Mouse (Mus musculus) bone marrow, adult 2 months (tissue): Measurements from ENCODE around the gene Wdr45.

ENCODE experiments used
- CTCF ChIP-seq: fragments of 200-500 bp; IDR thresholded peaks from 2 replicates; pipeline ENCODE4 v1.5.1; 2011; ENCODE audit warnings: low read length, control low read depth; ENCODE audit not compliant: control insufficient read depth, insufficient read depth
- POLR2A ChIP-seq: fragments of 200-500 bp; IDR thresholded peaks from 2 replicates; pipeline ENCODE4 v1.6.1; 2011; ENCODE audit warnings: low read depth, mild to moderate bottlenecking, control low read depth, low read length, borderline replicate concordance; ENCODE audit not compliant: control insufficient read depth

DNA sequence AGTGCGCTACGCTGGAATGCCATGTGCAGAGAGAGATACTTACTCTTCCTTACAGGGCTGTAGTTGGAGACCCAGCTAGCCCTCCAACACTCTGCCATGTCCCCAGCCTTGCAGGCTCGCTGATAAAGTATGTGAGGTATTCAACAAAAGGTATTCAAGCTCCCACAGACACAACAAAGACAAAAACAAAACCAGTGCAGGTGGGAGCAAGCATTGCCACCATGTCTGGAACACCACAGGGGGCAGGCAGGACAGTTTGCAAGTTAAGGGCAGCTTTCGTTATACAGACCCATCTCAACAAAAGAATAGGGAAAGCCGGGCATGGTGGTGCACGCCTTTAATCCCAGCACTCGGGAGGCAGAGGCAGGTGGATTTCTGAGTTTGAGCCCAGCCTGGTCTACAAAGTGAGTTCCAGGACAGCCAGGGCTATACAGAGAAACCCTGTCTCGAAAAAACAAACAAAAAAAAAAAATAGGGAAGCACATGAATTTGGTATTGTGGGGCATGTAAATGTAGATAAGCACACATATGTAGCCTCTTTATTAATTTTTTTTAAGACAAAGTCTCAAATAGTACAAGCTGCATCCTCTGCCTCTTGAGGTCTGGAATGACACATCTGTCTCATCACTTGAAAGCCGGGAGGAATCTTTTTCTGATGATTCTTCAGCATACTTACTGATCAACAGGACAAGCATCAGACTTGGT lies 61.5 kb downstream of the Wdr45 start:
- TF ChIP-seq CTCF (no peak), POLR2A (no peak)
